Mouse (Mus musculus): ENCODE results near the gene Cfap299.
A peak's percentile ranks its signal among the peaks of the same experiment; 100 is the strongest.
"Not testable (repeated sequence)": the region's sequence is repeated elsewhere in the genome, so short reads cannot be mapped to it uniquely, and the experiment has no call there.

Gene Cfap299

DNA sequence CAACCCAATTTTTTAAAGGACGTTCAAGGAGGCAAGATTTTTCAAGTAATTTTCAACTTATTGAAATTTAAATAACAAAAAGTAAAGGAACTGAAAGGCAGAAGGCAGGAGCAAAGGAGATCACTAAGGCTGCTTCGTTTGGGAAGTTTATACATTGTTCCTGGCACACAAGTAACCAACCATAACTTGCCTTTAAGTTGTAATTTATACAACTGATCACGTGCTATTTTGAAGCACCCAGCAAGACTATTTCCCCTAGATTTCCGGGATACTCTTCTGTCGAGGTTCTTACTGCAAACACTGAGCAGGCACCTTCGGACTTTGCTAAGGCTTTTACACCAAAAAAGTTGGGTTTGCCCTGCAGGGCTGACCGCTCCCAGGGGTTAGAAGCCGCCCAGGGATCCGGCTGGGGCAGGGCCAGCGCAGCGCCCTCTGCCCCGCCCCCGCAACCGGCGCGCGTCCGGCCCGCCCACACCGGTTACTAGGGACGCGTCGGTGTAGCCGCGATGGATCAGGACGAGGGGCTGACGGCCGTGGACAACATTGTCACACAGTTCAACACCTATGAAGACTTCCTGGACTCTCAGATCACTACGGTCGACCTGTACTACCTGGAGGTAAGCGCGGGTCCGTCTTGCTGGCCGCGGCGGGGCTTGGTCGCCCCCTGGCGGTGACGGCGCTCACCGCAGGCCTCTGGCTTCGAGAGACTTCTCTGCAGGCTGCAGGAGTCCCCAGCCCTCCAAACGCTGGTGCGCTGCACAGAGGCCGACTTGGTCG lies at the start of gene Cfap299:
Gene Cfap299 (plus strand): TSS at position 457 of the 777 bp plus-strand sequence.
- DNase-seq = peak; percentile 83

DNA sequence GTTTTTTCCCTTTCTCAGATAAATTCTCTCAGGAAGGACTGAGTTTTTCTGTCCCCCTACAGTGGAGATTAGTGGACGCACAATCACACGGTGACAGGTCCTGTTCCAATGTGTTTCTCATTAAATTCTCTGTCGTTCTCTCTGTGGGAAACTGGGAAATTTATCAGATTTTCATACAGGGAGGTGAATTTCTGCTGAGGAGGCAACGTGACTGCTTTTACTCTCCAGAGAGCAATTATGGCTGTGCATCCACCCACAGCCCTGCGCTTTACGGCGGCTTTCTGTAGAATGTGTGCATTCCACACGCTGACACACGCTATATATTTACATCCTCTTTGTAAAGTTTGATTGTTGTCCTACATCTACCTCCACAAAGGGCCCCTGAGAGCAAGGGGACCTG lies 47.1 kb upstream of the Cfap299 start:
- peak; percentile 12 for DNase-seq

- DNase-seq = peak; percentile 19
Measured at GRCm38 (mm10) chr5:98283696-98284478, 45.2 kb upstream of the Cfap299 start.

- no peak for DNase-seq
Measured at GRCm38 (mm10) chr5:98290642-98291041, 38.5 kb upstream of the Cfap299 start.

GRCm38 (mm10) chr5:98292388-98293048 lies 36.6 kb upstream of the Cfap299 start:
- DNase-seq = no peak

- DNase-seq = no peak
Measured at GRCm38 (mm10) chr5:98293049-98293715, 35.9 kb upstream of the Cfap299 start.

DNA sequence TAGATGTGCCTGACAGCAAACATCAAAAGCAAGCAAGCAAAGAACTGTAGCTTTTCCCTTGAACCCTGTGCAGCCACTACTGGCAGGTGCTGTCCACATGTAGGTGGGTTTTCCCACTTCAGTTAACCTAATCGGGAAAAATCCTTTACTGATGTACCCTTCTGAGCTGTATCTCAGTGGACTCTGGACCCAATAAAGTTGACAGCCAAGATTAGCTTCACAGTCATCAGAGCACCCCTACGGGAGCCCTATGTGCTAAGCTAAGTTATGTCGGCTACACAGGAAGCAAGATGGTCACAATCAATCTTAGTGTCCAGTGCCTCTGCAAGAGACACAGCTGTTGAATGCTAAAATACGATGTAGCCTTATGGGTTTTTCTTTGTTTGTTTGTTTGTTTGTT lies 29.0 kb upstream of the Cfap299 start:
- no peak for DNase-seq

DNA sequence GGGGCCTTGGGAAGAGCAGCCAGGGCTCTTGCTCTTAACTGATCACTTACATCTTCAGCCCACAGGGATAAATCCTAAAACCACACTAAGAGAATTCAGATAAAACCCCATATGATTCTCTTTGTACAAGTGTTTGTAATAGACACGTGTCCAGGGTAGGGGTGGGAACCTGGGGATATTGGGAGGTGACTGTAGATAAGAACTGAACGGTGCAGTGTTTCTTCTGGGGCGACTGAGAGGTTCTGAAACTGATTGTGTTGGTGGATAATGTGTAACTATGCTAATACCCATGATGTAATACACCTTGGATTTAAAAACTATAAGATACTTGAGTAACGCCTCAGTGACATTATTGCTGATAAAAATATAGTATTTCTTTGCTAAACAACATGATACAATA lies 23.4 kb upstream of the Cfap299 start:
- no peak for DNase-seq

DNA sequence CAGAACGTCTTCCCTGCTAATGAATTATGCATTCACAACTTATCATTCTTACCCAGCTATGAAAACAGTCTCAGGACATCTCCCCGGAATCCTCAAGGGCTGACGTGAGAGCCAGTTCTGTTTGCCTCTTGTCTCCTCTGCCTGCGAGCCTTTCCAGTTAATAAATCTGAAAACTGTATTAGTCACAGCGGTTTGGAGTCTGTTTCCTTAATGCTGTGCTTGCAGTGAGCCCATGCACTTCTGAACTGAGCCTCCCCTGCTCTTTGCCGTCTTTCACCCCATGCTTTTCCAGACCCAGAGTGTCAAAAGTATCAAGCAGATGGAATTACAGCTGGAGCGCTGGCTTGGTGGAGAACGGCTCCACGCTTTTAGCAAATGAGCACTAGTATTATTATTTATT lies 22.6 kb upstream of the Cfap299 start:
- no peak for DNase-seq

- no peak for DNase-seq
Measured at GRCm38 (mm10) chr5:98326625-98327024, 2.5 kb upstream of the Cfap299 start.

GRCm38 (mm10) chr5:98343751-98344150 lies 14.6 kb downstream of the Cfap299 start:
- DNase-seq = not testable (repeated sequence)

- no peak for DNase-seq
Measured at GRCm38 (mm10) chr5:98344581-98344980, 15.5 kb downstream of the Cfap299 start.

GRCm38 (mm10) chr5:98346067-98346466 lies 17.0 kb downstream of the Cfap299 start:
- no peak for DNase-seq

- DNase-seq = peak; percentile 66
Measured at GRCm38 (mm10) chr5:98348605-98349004, 19.5 kb downstream of the Cfap299 start.

DNA sequence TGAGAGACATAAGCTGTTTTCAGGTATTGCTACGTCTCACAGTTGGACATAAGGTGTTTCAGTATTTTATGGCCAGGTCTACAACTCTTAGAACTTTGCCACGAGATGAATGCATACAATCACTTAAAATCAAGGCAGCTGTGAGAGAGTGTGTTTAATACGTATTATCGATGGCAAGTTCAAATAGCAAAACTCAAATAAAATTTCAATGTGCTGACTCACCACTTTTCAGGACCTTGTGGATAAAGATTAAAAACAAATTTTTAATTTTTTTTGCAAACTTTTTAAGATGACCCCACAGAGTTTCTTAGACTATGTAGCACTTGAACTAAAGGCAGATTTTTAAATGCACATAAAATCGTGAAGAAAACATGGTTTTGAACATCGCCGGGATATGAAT lies 30.8 kb downstream of the Cfap299 start:
- no peak for DNase-seq

- DNase-seq = no peak
Measured at GRCm38 (mm10) chr5:98360792-98361419, 31.8 kb downstream of the Cfap299 start.

GRCm38 (mm10) chr5:98363428-98363827 lies 34.3 kb downstream of the Cfap299 start:
- no peak for DNase-seq

DNA sequence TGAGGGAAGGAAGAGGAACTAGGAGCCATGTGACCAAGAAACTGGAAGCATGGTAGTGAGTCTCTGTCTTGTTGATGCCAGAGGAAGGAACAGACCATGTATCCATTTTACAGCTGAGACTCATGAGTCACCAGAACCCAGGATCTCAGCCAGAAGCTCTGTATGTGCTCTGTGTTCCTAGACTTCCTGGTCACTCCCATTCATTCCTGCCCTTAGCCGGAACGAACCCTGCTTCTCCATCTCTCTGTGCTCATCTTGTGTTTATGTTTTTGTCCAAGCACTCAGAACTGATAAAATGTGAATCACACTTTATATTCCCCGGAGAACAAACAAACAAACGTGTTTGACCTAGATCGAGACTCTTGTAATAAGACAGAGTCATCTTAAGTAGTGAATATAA lies 36.2 kb downstream of the Cfap299 start:
- DNase-seq = no peak

DNA sequence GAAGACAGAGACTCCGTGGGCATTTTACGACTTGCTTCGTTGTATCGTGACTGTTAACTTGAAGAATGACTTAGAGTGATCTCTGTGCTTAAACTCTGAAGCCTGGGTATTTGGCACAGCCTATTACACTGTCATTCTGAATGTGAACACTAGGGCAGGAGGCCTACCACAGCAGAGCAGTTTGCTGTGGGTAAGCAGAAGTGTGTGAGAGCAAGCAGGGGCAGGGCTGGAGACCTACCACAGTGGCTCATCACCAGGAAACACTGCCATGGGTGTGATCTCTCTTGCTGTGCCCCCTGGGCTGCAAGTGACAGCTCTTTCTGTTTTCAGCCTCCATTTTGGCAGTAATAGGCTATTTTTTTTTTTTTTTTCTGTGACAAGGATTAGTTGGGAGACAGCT lies 39.7 kb downstream of the Cfap299 start:
- DNase-seq = no peak

- peak; percentile 59 for DNase-seq
Measured at GRCm38 (mm10) chr5:98369426-98369825, 40.3 kb downstream of the Cfap299 start.

GRCm38 (mm10) chr5:98376058-98376798 lies 47.1 kb downstream of the Cfap299 start:
- DNase-seq = no peak

DNA sequence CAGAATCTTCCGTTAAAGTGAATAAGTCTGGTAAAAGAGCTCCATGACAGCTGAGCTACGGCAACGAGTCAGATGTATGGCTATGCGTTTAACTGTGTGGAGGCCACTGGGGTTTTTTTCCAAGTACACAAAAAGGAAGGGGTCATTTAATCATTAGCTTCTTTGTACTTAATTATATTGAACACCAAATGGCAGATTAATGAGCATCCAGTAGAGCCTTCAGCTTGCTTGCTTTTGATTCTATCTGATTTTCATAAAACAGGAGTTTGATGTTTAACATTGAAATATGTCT lies 47.6 kb downstream of the Cfap299 start:
- DNase-seq = no peak

Measured in right cerebral cortex, adult 18-20 months (tissue).